Mouse (Mus musculus) midbrain, postnatal 0 days (tissue): ENCODE results near the gene Tmem63a. TPM values are rescaled to one million over a fixed set of nuclear protein-coding genes. Genes with fewer than 3 reads are reported as not detected.

ENCODE experiments used
- ATAC-seq: fragments of 200-750 bp; cut with Nextera tagmentation; 2 replicates; pipeline ENCODE4 v1.8.0; 2017; ENCODE audit warnings: moderate number of reproducible peaks, mild to moderate bottlenecking, moderate TSS enrichment, moderate library complexity; ENCODE audit not compliant: low FRiP score
- DNase-seq: peaks from one replicate; pipeline ENCODE4 v3.0.0-alpha.2; 2015; ENCODE audit warnings: low spot score
- H3K27ac ChIP-seq: fragments of 300-500 bp; sonication (generic); 2 replicates; pipeline ENCODE4 v1.5.1; 2014; ENCODE audit warnings: low read depth, mild to moderate bottlenecking, low read length, mixed read lengths
- H3K27me3 ChIP-seq: fragments of 300-500 bp; sonication (generic); 2 replicates; pipeline ENCODE4 v1.6.1; 2014; ENCODE audit warnings: low read length, control low read depth, mixed read lengths; ENCODE audit not compliant: insufficient read depth
- H3K36me3 ChIP-seq: fragments of 300-500 bp; sonication (generic); 2 replicates; pipeline ENCODE4 v1.6.1; 2014; ENCODE audit warnings: low read length, control low read depth, mixed read lengths; ENCODE audit not compliant: insufficient read depth
- H3K4me1 ChIP-seq: fragments of 300-500 bp; sonication (generic); 2 replicates; pipeline ENCODE4 v1.6.1; 2014; ENCODE audit warnings: mild to moderate bottlenecking, control low read depth, antibody characterized with exemption, low read length, mixed read lengths; ENCODE audit not compliant: insufficient read depth
- H3K4me2 ChIP-seq: fragments of 300-500 bp; sonication (generic); 2 replicates; pipeline ENCODE4 v1.6.1; 2014; ENCODE audit warnings: low read depth, mild to moderate bottlenecking, low read length, mixed read lengths; ENCODE audit not compliant: poor library complexity, severe bottlenecking
- H3K4me3 ChIP-seq: fragments of 300-500 bp; sonication (generic); 2 replicates; pipeline ENCODE4 v1.5.1; 2014; ENCODE audit warnings: low read depth, mild to moderate bottlenecking, low read length, moderate library complexity
- H3K9ac ChIP-seq: fragments of 300-500 bp; sonication (generic); replicated peaks from 2 replicates; pipeline ENCODE4 v1.6.1; 2014; ENCODE audit warnings: mild to moderate bottlenecking, low read length, moderate library complexity, mixed read lengths; ENCODE audit not compliant: poor library complexity, severe bottlenecking
- H3K9me3 ChIP-seq: fragments of 300-500 bp; sonication (generic); 2 replicates; pipeline ENCODE4 v1.6.1; 2016; ENCODE audit warnings: low read length, control low read depth
- CTCF ChIP-seq: IDR thresholded peaks from 2 replicates; pipeline ENCODE4 v1.5.1; 2016; ENCODE audit warnings: antibody characterized with exemption, mild to moderate bottlenecking
- WGBS: fragments of 180-500 bp; shearing (Covaris S2); extraction: QIAGEN DNeasy Blood & Tissue Kit; methylation state at CpG from one replicate; pipeline ENCODE4 v1.1.7; 2014; 5-methylcytosine and 5-hydroxymethylcytosine counted together
- polyA plus RNA-seq: library from polyadenylated mRNA; unstranded; fragments of >200 nt; fragmentation: Nextera tagmentation; extraction: Ambion mirVana; gene quantifications from 2 replicates; pipeline ENCODE4 v1.2.1, GENCODE M21; 2015
- total RNA-seq: library from RNA; depleted of rRNA; stranded (reverse); fragments of >200 nt; gene quantifications from 2 replicates; pipeline ENCODE4 v1.2.3, GENCODE M21; 2014

The Tmem63a gene
- total and polyA plus RNA-seq, 2 experiments from 2014 or later, result 1.3 to 6.4 TPM

DNA sequence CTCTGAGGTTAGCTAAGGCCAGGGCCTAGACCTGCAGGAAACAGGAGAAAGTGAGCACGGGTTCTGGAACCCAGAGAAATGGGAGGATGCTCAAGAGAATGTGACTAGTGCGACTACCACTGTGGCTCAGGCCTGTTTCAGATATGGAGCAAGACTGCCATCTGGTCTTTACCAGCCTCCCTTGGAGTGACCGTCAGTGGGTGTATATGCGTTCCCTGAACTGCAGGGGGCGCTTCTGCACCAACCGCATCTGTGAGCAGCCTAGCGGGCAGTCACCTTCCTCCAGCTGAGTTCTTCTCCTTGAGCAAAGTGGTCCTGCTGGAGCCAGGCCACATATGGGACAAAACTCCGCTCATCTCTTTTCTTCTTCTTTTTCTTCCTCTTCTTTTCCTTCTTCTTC is 22.5 kb upstream of the Tmem63a start:
- no peaks in the 10 kb centered on the region for H3K27me3 ChIP-seq
- H3K4me3 ChIP-seq, result no peak overlapping the region
- no peak for ATAC-seq
- WGBS, result 38% methylated on average over 8 of the region's 8 CpGs
- H3K36me3 ChIP-seq, result peaks cover 2% of the 10 kb centered on the region; the same call in 1 of the 2 replicates
- no peak for DNase-seq
- TF ChIP-seq CTCF, result peak; percentile 41
- H3K9ac ChIP-seq, result no peak overlapping the region
- H3K4me2 ChIP-seq, result no peak overlapping the region
- no peaks in the 10 kb centered on the region for H3K4me1 ChIP-seq
- no peak overlapping the region for H3K27ac ChIP-seq
- no peaks in the 10 kb centered on the region for H3K9me3 ChIP-seq

DNA sequence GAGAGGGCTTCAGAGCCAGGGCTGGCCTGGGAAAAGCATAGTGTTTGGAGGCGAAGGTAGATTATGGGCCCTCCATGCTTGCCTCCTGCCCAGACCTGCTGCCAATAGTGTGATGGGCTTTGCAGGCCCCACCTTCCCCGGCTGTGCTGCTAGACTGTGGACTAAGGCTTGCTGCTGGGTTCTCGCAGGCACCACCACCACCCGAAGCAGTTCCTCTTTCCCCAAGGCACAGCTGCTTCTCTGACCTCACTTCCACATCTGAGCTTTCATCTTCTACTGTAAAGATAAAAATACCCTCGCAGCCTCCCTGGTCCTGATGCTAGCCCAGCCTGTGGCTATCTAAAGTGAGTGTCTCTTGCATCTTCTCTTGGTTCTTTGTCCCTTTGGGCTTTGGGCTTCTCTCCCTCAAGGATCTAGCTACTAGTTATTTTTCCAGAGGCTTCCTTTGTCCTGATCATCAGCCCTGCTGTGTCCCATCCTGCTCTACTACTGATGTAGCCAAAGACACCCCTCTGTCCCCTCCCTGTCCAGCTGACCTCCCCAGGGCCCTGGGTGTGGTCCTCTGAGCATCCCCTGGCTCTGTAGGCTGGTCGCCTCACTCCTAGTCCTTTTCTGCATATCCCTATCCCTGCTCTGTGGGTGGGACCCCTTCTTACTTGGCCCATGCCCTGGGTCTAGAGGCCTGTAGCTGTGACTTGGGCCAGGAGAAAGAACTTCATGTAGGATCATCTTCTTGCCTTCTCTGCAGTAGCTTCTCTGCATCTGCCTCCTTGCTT is 19.7 kb upstream of the Tmem63a start:
- no peak overlapping the region for H3K9ac ChIP-seq
- TF ChIP-seq CTCF, result no peak
- WGBS, result 80% methylated on average over 6 of the region's 6 CpGs

DNA sequence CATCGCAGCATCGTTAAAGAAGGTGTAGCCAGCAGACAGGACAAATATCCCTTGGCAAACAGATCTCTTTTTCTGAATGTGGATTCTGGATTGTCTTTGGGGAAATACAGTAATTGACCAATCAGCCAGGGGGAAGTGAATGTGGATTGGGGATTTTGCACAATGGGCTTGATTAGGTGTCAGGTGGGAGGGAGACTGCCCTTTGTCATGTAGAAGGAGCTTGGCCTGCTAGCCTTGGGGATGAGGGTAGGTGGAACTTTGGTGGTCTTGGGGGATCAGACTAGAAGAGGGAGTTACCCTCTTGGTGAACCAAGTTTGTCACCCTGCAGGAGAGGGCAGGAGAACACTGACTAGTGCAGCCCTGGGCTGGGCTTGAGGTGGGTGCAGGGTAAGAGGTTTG is 17.4 kb upstream of the Tmem63a start:
- DNase-seq, result no peak

More for the DNA sequence above, 19.7 kb upstream of the Tmem63a start:
- no peaks in the 10 kb centered on the region for H3K4me1 ChIP-seq
- H3K27ac ChIP-seq, result no peak overlapping the region
- no peaks in the 10 kb centered on the region for H3K27me3 ChIP-seq
- no peaks in the 10 kb centered on the region for H3K9me3 ChIP-seq
- H3K4me2 ChIP-seq, result no peak overlapping the region
- no peak for ATAC-seq
- no peak overlapping the region for H3K4me3 ChIP-seq
- no peak for DNase-seq
- peaks cover 8% of the 10 kb centered on the region; the same call in 1 of the 2 replicates for H3K36me3 ChIP-seq

DNA sequence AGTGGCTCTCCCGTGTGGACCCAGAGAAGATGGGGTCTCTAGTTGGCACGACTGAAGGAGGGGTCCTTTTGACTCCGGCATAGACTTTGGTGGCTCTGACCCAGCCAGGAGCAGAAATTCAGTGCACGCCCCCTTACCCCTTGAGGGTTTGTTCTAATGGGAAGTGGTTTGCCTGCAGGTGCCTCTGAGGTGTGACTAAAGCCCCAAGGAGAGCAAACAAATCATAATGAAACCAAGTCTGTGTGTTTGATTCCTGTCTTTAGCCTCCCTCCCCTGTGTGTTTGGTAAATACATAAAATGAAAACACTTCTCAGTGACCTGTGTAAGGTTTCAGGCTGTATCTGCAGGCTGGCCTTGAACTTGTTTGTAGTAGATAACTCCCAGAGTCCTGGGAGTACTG is 15.9 kb upstream of the Tmem63a start:
- Histone ChIP-seq H3K4me3 (no peak overlapping the region), H3K9me3 (no peaks in the 10 kb centered on the region), H3K9ac (no peak overlapping the region), H3K4me1 (no peaks in the 10 kb centered on the region), H3K36me3 (peaks cover 8% of the 10 kb centered on the region; the same call in 1 of the 2 replicates), H3K27me3 (no peaks in the 10 kb centered on the region), H3K27ac (no peak overlapping the region), H3K4me2 (no peak overlapping the region)
- TF ChIP-seq CTCF, result no peak
- ATAC-seq (no peak), DNase-seq (no peak)
- 78% methylated on average over 4 of the region's 4 CpGs for WGBS

More for the DNA sequence above, 17.4 kb upstream of the Tmem63a start:
- Histone ChIP-seq H3K4me3 (no peak overlapping the region), H3K9me3 (no peaks in the 10 kb centered on the region), H3K9ac (no peak overlapping the region), H3K36me3 (peaks cover 8% of the 10 kb centered on the region; the same call in 1 of the 2 replicates), H3K27ac (no peak overlapping the region), H3K4me2 (no peak overlapping the region), H3K27me3 (no peaks in the 10 kb centered on the region), H3K4me1 (no peaks in the 10 kb centered on the region)
- no peak for ATAC-seq
- no peak for TF ChIP-seq CTCF
- 46% methylated on average over 2 of the region's 2 CpGs for WGBS

DNA sequence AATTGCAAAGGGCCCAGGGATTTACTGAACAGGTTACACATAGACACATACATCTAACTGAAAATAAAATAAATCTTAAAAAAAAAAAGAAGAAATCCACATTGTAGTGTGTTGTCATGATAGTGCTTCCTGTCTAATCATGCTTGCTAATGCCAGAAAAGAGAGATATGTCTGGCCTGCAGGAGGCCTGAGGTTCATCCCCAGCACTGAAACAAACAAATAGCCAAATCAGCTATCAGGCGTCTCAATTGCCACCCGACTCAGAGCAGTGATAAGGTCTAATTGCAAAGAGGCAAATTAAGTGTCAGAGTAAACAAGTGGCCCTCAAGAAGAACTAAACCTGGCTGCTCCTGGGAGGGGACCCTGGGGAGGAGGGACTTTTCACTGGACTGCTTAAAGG is 12.5 kb upstream of the Tmem63a start:
- Histone ChIP-seq H3K4me2 (no peak overlapping the region), H3K27ac (no peak overlapping the region), H3K9me3 (no peaks in the 10 kb centered on the region), H3K9ac (no peak overlapping the region), H3K4me3 (no peak overlapping the region), H3K4me1 (no peaks in the 10 kb centered on the region), H3K36me3 (peaks cover 6% of the 10 kb centered on the region; the same call in 1 of the 2 replicates), H3K27me3 (peaks cover under 1% of the 10 kb centered on the region; the same call in 1 of the 2 replicates)
- TF ChIP-seq CTCF, result no peak
- ATAC-seq, result no peak
- no peak for DNase-seq
- 71% methylated on average over 2 of the region's 2 CpGs for WGBS

DNA sequence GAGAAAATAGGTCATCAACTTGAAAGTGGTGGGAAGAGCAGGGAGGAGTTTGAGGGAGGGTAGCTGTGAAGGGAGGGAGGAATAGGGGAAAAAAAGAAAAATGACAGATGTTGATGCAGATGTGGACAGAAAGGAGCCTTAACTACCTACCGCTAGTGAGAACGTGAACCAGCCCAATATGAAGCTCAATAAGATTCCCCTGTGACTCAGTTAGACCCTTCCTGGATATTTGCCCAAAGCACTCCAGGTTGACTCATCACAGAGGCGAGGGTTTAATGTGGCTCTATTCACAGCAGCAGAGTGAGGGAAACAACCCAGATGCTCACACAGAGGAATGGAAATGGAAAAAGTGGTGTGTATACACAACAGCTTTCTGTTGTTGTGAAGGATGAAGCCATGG is 11.0 kb upstream of the Tmem63a start:
- peaks cover 15% of the 10 kb centered on the region for H3K27me3 ChIP-seq
- DNase-seq, result no peak
- H3K36me3 ChIP-seq, result no peaks in the 10 kb centered on the region
- H3K27ac ChIP-seq, result no peak overlapping the region
- H3K4me2 ChIP-seq, result no peak overlapping the region
- H3K9me3 ChIP-seq, result no peaks in the 10 kb centered on the region
- H3K9ac ChIP-seq, result no peak overlapping the region
- WGBS, result 76% methylated on average over 3 of the region's 3 CpGs
- no peaks in the 10 kb centered on the region for H3K4me1 ChIP-seq
- no peak for ATAC-seq
- H3K4me3 ChIP-seq, result no peak overlapping the region
- no peak for TF ChIP-seq CTCF
